Mouse (Mus musculus) hindbrain, embryonic 10.5 days (tissue): ENCODE results near the gene Gm29106. TPM values are rescaled to one million over a fixed set of nuclear protein-coding genes. Genes with fewer than 3 reads are reported as not detected.
"Not testable (repeated sequence)": the region's sequence is repeated elsewhere in the genome, so short reads cannot be mapped to it uniquely, and the experiment has no call there.

Experiments
- DNase-seq: peaks from one replicate; pipeline ENCODE4 v3.0.0-alpha.2; 2017; ENCODE audit warnings: low spot score
- H3K27ac ChIP-seq: fragments of 300-500 bp; sonication (generic); 2 replicates; pipeline ENCODE4 v1.5.1; 2016; ENCODE audit warnings: mild to moderate bottlenecking, moderate library complexity
- H3K27me3 ChIP-seq: fragments of 300-500 bp; sonication (generic); 2 replicates; pipeline ENCODE4 v1.6.1; 2016; ENCODE audit warnings: mild to moderate bottlenecking; ENCODE audit not compliant: poor library complexity, insufficient read depth, severe bottlenecking
- H3K36me3 ChIP-seq: fragments of 300-500 bp; sonication (generic); 2 replicates; pipeline ENCODE4 v1.6.1; 2016; ENCODE audit warnings: mild to moderate bottlenecking, moderate library complexity
- H3K4me1 ChIP-seq: fragments of 300-500 bp; sonication (generic); replicated peaks from 2 replicates; pipeline ENCODE4 v1.6.1; 2016; ENCODE audit warnings: mild to moderate bottlenecking
- H3K4me3 ChIP-seq: fragments of 300-500 bp; sonication (generic); 2 replicates; pipeline ENCODE4 v1.5.1; 2016; ENCODE audit warnings: mild to moderate bottlenecking, moderate library complexity
- H3K9me3 ChIP-seq: fragments of 300-500 bp; sonication (generic); 2 replicates; pipeline ENCODE4 v1.6.1; 2016; ENCODE audit warnings: mild to moderate bottlenecking, moderate library complexity
- WGBS: fragments of 180-500 bp; shearing (Covaris S2); methylation state at CpG from one replicate; pipeline ENCODE4 v1.1.7; 2016; 5-methylcytosine and 5-hydroxymethylcytosine counted together
- polyA plus RNA-seq: library from polyadenylated mRNA; unstranded; fragments of >200 nt; fragmentation: Nextera tagmentation; extraction: Ambion mirVana; gene quantifications from 2 replicates; pipeline ENCODE4 v1.2.1, GENCODE M21; 2016

Gene Gm29106
- 0.06 and 0.20 TPM in 2 replicates for polyA plus RNA-seq

- DNase-seq, H3K4me1 ChIP-seq, H3K36me3 ChIP-seq, H3K4me3 ChIP-seq, H3K9me3 ChIP-seq, H3K27ac ChIP-seq, H3K27me3 ChIP-seq: not testable (repeated sequence)
- 65% methylated on average over 2 of the region's 2 CpGs for WGBS
Observed at GRCm38 (mm10) chr1:118176242-118176641, at the start of gene Gm29106. Gene Gm29106, plus strand, starts transcription at chr1:118176542.

- Histone ChIP-seq H3K27me3 (no peaks in the 10 kb centered on the region), H3K27ac (no peak overlapping the region), H3K4me1 (no peaks in the 10 kb centered on the region), H3K9me3 (no peaks in the 10 kb centered on the region), H3K36me3 (no peaks in the 10 kb centered on the region), H3K4me3 (no peak overlapping the region)
- no peak for DNase-seq
- 77% methylated on average over 1 of the region's 1 CpGs for WGBS
Observed at GRCm38 (mm10) chr1:118228540-118228939, 52.2 kb downstream of the Gm29106 start.

GRCm38 (mm10) chr1:118236032-118236431 lies 59.7 kb downstream of the Gm29106 start:
- no peaks in the 10 kb centered on the region for H3K36me3 ChIP-seq
- no peak overlapping the region for H3K4me3 ChIP-seq
- H3K4me1 ChIP-seq = no peaks in the 10 kb centered on the region
- no peak overlapping the region for H3K27ac ChIP-seq
- H3K27me3 ChIP-seq = no peaks in the 10 kb centered on the region
- no peak for DNase-seq
- no peaks in the 10 kb centered on the region for H3K9me3 ChIP-seq
- 87% methylated on average over 1 of the region's 1 CpGs for WGBS

Other genes starting within 250 kb of the Gm29106 start
- not detected in 2 replicates for gene Gm28168, start 248.5 kb upstream of the Gm29106 start, polyA plus RNA-seq
- gene Gm7145, start 210.6 kb upstream of the Gm29106 start, polyA plus RNA-seq = not detected in 2 replicates
- gene Tsn, start 135.2 kb downstream of the Gm29106 start, polyA plus RNA-seq = 368 and 376 TPM in 2 replicates
- gene Nifk, start 145.3 kb downstream of the Gm29106 start, polyA plus RNA-seq = 83.1 and 95.5 TPM in 2 replicates
- 95.3 and 97.6 TPM in 2 replicates for gene Clasp1, start 212.5 kb downstream of the Gm29106 start, polyA plus RNA-seq